Mouse (Mus musculus): ENCODE measurements at regions not wholly inside any gene's neighbourhood (a gene's known extent, or its start where the extent isn't known, plus 50 kb on each side); places are given as distances from the start of the nearest gene placed in this dataset.
"Not testable (repeated sequence)": the region's sequence is repeated elsewhere in the genome, so short reads cannot be mapped to it uniquely, and the experiment has no call there.

- not testable (repeated sequence) for ATAC-seq (ENCODE audit: low TSS enrichment)
Observed at GRCm38 (mm10) chr10:130594046-130594734, 97.0 kb upstream of the Vmn2r87 start.

GRCm38 (mm10) chr10:130566426-130566825 is 69.2 kb upstream of the Vmn2r87 start:
- not testable (repeated sequence) for ATAC-seq (ENCODE audit: low TSS enrichment)

- ATAC-seq (ENCODE audit: low TSS enrichment), result 0 out of 2 replicates have a peak, but pooled peaks have one; percentile 34
Observed at GRCm38 (mm10) chr10:130548570-130548969, 51.4 kb upstream of the Vmn2r87 start.
